Mouse (Mus musculus) brown adipose tissue, adult 24 weeks (tissue): ENCODE results near the gene Mafg. TPM values are rescaled to one million over a fixed set of nuclear protein-coding genes. Genes with fewer than 3 reads are reported as not detected.
"Not testable (repeated sequence)": the region's sequence is repeated elsewhere in the genome, so short reads cannot be mapped to it uniquely, and the experiment has no call there.

Experiments
- H3K27ac ChIP-seq: fragments of 200-500 bp; replicated peaks from 2 replicates; pipeline ENCODE4 v1.5.1; 2012; ENCODE audit warnings: low read depth, mild to moderate bottlenecking, low read length
- H3K4me1 ChIP-seq: fragments of 200-500 bp; 2 replicates; pipeline ENCODE4 v1.6.1; 2012; ENCODE audit warnings: low read length, mixed read lengths; ENCODE audit not compliant: control insufficient read depth, insufficient read depth, insufficient read length
- H3K4me3 ChIP-seq: fragments of 200-500 bp; 2 replicates; pipeline ENCODE4 v1.5.1; 2012; ENCODE audit warnings: low read depth, mild to moderate bottlenecking, low read length, moderate library complexity; ENCODE audit not compliant: insufficient read depth
- polyA plus RNA-seq: library from polyadenylated mRNA; stranded (reverse); fragments of >200 nt; gene quantifications from 2 replicates; pipeline ENCODE4 v1.2.4, GENCODE M21; 2012; ENCODE audit not compliant: missing spikeins, insufficient read depth, insufficient read length

The Mafg gene
- polyA plus RNA-seq, 1 experiment, result 10.4 TPM

- H3K4me3 ChIP-seq, result no peak overlapping the region
- no peak overlapping the region for H3K27ac ChIP-seq
- peaks cover 10% of the 10 kb centered on the region for H3K4me1 ChIP-seq
Measured at GRCm38 (mm10) chr11:120600716-120601115, 32.7 kb downstream of the Mafg start.

GRCm38 (mm10) chr11:120598990-120599549, 34.3 kb downstream of the Mafg start:
- Histone ChIP-seq H3K4me3 (peak overlapping the region; percentile 74), H3K27ac (peak overlapping the region; percentile 68), H3K4me1 (peaks cover 10% of the 10 kb centered on the region)

GRCm38 (mm10) chr11:120598283-120598989, 35.0 kb downstream of the Mafg start, which contains the start of the genes Alyref and Anapc11:
TSS of gene Alyref (minus strand) at chr11:120598365.
TSS of gene Anapc11 (plus strand) at chr11:120598421.
- Histone ChIP-seq H3K4me1 (peaks cover 10% of the 10 kb centered on the region), H3K27ac (peak within 1 kb of the TSS; percentile 68), H3K4me3 (peak within 1 kb of the TSS; percentile 74)

- H3K4me1 ChIP-seq, result peaks cover 10% of the 10 kb centered on the region
- H3K4me3 ChIP-seq, result peak overlapping the region; percentile 70
- H3K27ac ChIP-seq, result 0 out of 2 replicates have a peak overlapping the region, but pooled peaks have one; percentile 42
Measured at GRCm38 (mm10) chr11:120597240-120598235, 35.9 kb downstream of the Mafg start.

- Histone ChIP-seq H3K4me1 (no peaks in the 10 kb centered on the region), H3K4me3 (no peak overlapping the region), H3K27ac (no peak overlapping the region)
Measured at GRCm38 (mm10) chr11:120588531-120588930, 44.9 kb downstream of the Mafg start.

GRCm38 (mm10) chr11:120583937-120584336, 49.5 kb downstream of the Mafg start:
- Histone ChIP-seq H3K4me1 (0 out of 2 replicates have a peak, but pooled peaks cover 3% of the 10 kb centered on the region), H3K4me3 (no peak overlapping the region)

GRCm38 (mm10) chr11:120582982-120583293, 50.5 kb downstream of the Mafg start:
- not testable (repeated sequence) for H3K4me1 ChIP-seq, H3K27ac ChIP-seq, H3K4me3 ChIP-seq

More at GRCm38 (mm10) chr11:120583937-120584336, 49.5 kb downstream of the Mafg start:
- no peak overlapping the region for H3K27ac ChIP-seq

GRCm38 (mm10) chr11:120582268-120582981, 51.0 kb downstream of the Mafg start:
- Histone ChIP-seq H3K4me1 (0 out of 2 replicates have a peak, but pooled peaks cover 3% of the 10 kb centered on the region), H3K4me3 (peak overlapping the region; percentile 97)

GRCm38 (mm10) chr11:120581490-120582267, 51.7 kb downstream of the Mafg start, which contains the start of gene Arhgdia:
TSS of gene Arhgdia (minus strand) at chr11:120581624.
- H3K4me3 ChIP-seq, result peak within 1 kb of the TSS; percentile 97
- H3K27ac ChIP-seq, result peak within 1 kb of the TSS; percentile 96
- 0 out of 2 replicates have a peak, but pooled peaks cover 3% of the 10 kb centered on the region for H3K4me1 ChIP-seq

More at GRCm38 (mm10) chr11:120582268-120582981, 51.0 kb downstream of the Mafg start:
- H3K27ac ChIP-seq, result peak overlapping the region; percentile 96

- Histone ChIP-seq H3K4me3 (peak overlapping the region; percentile 97), H3K27ac (peak overlapping the region; percentile 93), H3K4me1 (0 out of 2 replicates have a peak, but pooled peaks cover 3% of the 10 kb centered on the region)
Measured at GRCm38 (mm10) chr11:120580871-120581331, 52.5 kb downstream of the Mafg start.

- H3K27ac ChIP-seq, result peak overlapping the region; percentile 93; the same call in 1 of the 2 replicates
Measured at GRCm38 (mm10) chr11:120580190-120580589, 53.2 kb downstream of the Mafg start.

GRCm38 (mm10) chr11:120579316-120580107, 53.9 kb downstream of the Mafg start:
- H3K4me1 ChIP-seq, result 0 out of 2 replicates have a peak, but pooled peaks cover 3% of the 10 kb centered on the region
- no peak overlapping the region for H3K27ac ChIP-seq
- peak overlapping the region; percentile 97 for H3K4me3 ChIP-seq

More at GRCm38 (mm10) chr11:120580190-120580589, 53.2 kb downstream of the Mafg start:
- 0 out of 2 replicates have a peak, but pooled peaks cover 3% of the 10 kb centered on the region for H3K4me1 ChIP-seq
- H3K4me3 ChIP-seq, result peak overlapping the region; percentile 97
